Mouse (Mus musculus) MEL-GATA-1-ER (cell line): Measurements from ENCODE around the gene B3gnt2.

ENCODE experiments used
- DNase-seq: peaks from one replicate; pipeline ENCODE4 v3.0.0-alpha.2; 2012; ENCODE audit warnings: low read depth; ENCODE audit errors: extremely low read depth

Gene B3gnt2

DNA sequence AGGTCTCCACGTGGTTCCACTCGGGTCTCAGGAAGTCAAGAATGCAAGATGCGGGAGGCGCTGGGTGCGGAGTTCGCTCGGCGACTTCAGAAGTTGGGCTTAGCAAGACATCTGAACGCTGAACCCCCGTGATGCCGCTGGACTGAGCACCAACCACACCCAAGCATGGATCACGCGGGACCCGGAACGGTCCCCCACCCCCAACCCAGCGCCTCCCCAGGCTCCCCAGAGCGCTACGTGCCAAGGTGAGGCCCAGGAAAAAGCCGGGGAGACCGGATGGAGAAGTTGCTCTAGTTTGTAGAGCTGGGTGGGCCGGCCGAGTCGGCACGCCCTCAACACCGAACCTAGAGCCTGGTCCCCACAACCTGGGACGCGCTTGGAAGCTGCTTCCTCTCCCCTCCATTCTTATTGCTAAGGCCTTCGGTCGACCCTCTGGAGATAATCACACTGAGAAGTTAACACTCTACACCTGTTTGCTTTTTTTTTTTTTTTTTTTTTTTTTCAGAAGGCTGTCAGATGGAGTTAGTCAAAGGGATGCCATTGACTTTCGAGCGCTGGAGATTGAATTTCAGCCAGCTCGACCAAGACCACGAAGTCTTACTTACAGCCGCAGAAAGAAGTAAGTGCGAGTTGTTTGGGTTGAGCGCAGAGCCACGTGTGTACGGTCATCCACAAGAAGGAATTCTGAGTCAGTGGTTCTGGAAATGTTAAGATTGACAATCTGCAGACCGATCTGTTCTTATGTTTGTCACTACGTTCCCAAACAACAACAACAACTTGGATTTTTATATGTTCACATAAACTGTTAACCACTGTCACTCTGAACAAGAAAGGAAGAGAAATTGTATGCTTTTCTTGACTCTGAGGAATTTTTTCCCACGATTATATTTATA is at the start of gene B3gnt2:
TSS of gene B3gnt2 (minus strand) at position 627 of the 893 bp plus-strand sequence.
- DNase-seq: no peak

DNA sequence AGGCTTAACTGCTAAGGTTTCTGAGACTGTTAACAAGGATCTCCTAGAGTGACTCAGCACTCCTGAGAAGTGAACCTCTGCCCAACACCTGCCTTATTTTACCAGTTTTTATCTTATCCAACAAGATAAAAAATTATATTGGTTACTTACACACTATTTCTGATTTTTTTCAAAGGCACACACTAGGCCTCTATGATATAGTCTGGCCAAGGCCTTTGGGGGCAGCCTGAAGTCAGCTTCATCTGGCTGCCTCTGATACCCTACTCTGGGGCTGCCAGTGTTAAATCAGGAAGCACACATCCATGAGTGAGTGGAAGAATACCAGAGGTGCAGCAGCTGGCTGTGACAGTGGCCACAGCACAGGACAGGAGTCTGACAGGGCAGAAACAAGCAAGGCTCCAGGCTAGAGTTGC is 45.7 kb upstream of the B3gnt2 start:
- no peak for DNase-seq

- no peak for DNase-seq
Measured at GRCm38 (mm10) chr11:22902923-22903322, 42.2 kb upstream of the B3gnt2 start.

DNA sequence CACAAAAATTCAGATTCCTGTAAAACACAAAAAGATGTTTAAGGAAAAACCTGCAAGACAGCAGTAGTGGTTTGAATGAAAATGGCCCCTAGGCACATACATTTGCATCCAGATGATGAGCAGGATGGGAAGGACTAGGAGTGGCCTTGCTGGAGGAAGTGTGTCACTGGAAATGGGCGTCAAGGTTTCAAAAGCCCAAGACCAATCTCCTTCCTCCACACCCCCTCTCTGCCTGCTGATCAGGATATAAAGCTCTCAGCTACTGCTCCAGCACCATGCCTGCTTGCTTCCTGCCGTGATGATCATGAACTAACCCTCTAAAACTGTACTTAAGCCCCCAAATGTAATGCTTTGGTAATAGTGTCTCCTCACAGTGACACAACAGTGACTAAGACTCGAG is 39.3 kb upstream of the B3gnt2 start:
- DNase-seq: no peak

- DNase-seq: no peak
Measured at GRCm38 (mm10) chr11:22897642-22898041, 36.9 kb upstream of the B3gnt2 start.

GRCm38 (mm10) chr11:22897127-22897526 is 36.4 kb upstream of the B3gnt2 start:
- DNase-seq: no peak

DNA sequence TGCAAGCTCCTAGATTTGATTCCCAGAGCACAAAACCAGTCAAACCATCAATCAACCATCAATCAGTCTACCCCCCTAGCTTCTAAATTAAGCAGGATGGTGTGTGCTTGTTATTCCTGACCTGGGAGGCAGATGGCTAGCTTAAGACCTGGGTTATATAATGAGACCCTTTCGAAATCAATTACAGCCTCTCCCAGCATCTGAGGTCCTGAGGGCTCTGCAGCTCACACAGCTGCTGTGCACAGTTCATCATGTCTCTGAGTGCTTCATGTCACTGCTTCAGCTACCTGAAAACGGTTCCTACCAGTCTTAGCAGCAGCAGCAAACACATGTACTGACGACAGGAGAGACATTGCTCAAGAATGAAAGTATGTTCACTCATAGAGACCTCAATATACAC is 32.3 kb upstream of the B3gnt2 start:
- DNase-seq: no peak

DNA sequence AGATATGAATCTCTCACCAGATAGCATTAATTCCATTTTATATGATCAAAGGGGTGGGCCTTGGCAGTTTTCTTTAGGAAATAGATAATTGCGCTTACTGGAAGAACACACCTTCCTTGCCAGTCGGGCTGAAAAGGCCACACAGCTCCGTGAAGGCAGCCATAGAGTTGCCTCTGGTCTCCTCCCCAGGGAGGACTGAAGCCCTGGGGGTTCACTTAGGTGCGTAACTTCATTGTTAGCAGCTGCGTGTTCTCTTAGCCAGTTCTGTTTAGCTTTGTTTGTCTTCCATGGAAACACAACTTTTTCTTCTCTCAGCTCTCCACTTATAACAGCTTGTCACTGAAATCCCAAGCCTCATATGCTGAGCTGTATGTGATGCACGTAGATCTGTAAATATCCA is 31.7 kb upstream of the B3gnt2 start:
- no peak for DNase-seq

DNA sequence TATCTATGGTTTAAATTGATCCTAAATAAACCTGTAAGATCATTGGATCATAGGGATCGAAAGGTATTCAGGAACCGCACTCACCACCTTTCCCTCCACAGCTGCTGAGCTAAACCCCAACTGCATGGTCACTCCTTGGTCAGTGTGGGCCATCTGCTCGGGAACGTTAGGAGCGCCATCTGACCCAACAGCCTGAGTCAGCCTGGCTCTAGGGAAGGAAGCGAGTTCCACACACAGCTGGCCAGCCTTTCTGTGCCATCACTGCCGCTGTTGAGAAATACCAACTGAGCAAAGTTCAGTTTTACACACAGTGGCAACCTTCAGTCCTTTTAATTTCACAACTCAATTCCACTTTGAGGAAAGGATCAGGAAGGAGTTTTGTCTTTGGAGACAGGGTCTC is 31.1 kb upstream of the B3gnt2 start:
- DNase-seq: no peak

GRCm38 (mm10) chr11:22891242-22891641 is 30.5 kb upstream of the B3gnt2 start:
- no peak for DNase-seq

DNA sequence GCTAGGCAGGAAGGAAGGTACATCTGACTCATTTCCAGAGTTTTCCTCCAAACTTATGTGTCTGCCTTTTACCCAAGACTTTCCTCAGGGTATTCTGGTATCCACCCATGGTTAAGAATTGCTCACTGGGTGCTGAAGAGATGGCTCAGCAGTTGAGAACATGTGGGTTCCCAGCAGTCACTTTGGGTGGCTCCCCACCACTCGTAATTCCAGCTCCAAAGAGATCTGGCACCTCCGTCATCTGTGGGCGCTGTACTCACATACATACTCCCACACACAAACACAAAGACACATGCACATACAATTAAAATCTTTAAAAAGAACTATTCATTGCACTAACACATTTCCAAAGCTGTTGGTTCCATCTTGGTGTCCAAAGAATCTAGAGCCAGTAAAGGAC is 28.5 kb upstream of the B3gnt2 start:
- no peak for DNase-seq

GRCm38 (mm10) chr11:22886991-22887390 is 26.2 kb upstream of the B3gnt2 start:
- no peak for DNase-seq

DNA sequence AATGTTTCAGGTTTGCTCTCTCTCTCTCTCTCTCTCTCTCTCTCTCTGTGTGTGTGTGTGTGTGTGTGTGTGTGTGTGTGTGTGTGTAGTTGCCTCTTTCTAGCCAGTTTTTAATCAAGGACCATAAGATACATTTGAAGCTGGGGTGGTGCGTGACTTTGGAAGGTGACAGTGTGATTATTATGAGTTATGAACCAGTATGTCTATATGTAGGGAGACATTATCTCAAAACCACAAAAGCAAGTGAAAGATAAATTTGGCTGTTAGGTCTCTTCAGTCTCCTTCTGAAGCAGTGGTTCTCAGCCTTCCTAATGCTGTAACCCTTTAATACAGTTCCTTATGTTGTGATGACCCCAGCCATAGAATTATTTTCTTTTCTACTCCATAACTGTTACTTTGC is 24.6 kb upstream of the B3gnt2 start:
- no peak for DNase-seq

- DNase-seq: no peak
Measured at GRCm38 (mm10) chr11:22883676-22884075, 22.9 kb upstream of the B3gnt2 start.

DNA sequence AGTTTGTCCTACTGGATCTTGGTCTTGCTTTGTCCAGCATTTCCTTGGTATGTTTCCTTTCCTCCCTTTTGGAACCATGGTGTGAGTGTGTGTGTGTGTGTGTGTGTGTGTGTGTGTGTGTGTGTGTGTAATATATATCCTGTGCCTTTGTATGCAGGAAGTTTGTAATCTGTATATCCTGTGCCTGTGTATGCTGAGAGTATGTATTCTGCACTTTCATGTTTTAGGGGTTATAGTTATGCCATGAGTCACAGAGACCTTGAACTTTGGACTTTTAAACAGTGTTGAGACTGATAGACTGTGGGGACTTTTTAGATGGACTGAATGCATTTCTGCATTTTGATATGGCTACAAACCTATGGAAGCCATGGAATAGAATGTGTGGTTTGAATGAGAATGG is 22.2 kb upstream of the B3gnt2 start:
- DNase-seq: no peak

DNA sequence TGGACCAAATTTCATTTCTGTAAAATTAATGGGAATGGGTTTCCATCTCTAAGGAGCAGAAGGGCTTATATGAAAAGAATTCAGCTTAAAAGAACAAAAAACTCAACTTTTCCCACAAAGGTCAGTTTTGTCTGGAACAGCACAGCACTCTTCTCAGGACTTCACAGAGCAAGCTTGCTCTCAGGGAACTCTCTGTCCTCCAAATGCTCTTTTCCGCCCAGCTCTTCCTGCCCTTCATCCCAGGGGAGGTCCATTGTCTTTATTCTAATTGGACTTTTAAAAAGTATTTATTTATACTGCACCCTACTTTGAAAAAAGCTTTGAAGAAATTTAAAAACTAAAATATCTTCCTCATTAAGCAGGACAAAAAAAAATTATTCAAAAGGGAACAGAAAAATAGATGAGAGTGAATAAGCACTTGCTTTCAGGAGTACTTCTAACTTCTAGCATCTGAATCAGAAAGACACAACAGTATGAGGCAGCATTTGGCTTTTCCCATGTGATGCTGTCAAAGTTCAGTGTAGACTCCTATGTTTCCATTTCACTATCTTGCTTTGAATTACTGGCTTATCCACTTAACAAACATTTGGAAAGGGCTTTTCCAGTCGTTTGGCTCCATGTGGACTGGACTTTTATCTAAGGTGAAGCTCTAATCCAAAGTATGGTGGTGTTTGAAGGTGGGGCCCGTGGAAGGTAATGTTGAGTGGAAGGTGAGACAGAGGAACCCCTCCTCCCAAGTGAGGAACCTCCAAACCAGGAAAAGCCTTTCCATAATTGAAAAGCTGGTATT is 19.8 kb upstream of the B3gnt2 start:
- DNase-seq: no peak

GRCm38 (mm10) chr11:22879645-22880044 is 18.9 kb upstream of the B3gnt2 start:
- DNase-seq: no peak

DNA sequence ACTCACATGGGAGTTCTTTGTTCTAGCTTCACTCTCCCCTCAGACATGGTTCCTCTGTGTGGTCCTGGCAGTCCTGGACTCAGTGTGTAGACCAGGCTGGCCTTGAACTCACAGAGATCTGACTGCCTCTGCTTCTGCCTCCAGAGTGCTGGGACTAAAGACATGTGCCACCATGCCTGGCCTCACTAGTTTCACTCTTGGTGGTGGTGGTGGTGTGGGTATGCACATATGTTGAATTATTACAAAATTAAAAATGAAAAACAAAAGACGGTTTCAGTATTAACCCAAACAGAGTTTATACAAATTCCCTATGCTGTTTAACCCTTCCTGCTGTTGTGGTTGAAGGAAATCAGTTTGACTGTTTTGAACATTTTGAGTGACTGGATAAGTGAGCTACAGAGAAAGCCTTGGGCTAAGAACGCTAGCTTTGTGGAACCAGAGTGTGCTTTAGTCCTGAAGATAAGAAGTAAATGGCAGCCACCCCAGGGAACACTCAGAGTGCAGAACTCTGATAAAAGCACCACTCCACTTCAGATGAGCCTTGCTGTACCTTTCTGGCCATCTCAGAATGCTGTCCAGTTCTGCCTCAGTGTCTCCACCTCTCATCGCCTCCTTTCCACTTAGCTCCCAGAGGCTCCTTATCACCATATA is 16.0 kb upstream of the B3gnt2 start:
- DNase-seq: peak; percentile 51

- DNase-seq: no peak
Measured at GRCm38 (mm10) chr11:22875279-22875678, 14.5 kb upstream of the B3gnt2 start.

- DNase-seq: no peak
Measured at GRCm38 (mm10) chr11:22874747-22875146, 14.0 kb upstream of the B3gnt2 start.

GRCm38 (mm10) chr11:22873383-22873782 is 12.6 kb upstream of the B3gnt2 start:
- DNase-seq: no peak

DNA sequence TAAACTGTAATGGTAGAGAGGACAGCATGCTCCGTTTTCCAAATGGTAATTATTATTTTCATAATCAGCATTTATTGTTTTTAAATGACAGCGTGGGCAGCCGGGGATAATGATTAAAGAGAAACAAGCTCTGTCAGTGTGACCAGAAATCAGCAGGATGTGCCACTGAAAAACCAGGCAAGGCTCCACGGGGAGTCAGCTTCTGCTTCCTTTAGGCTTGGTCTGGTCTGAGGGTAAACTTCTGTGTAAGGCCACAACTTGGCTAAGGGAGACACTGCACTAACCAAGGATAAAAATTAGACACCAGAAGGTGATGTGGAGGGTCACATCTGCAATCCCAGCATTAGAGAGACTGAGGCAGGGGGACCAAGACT is 11.5 kb upstream of the B3gnt2 start:
- DNase-seq: no peak
